ENCODE assay signal across 7 mouse cellular contexts in the genomic region with DNA sequence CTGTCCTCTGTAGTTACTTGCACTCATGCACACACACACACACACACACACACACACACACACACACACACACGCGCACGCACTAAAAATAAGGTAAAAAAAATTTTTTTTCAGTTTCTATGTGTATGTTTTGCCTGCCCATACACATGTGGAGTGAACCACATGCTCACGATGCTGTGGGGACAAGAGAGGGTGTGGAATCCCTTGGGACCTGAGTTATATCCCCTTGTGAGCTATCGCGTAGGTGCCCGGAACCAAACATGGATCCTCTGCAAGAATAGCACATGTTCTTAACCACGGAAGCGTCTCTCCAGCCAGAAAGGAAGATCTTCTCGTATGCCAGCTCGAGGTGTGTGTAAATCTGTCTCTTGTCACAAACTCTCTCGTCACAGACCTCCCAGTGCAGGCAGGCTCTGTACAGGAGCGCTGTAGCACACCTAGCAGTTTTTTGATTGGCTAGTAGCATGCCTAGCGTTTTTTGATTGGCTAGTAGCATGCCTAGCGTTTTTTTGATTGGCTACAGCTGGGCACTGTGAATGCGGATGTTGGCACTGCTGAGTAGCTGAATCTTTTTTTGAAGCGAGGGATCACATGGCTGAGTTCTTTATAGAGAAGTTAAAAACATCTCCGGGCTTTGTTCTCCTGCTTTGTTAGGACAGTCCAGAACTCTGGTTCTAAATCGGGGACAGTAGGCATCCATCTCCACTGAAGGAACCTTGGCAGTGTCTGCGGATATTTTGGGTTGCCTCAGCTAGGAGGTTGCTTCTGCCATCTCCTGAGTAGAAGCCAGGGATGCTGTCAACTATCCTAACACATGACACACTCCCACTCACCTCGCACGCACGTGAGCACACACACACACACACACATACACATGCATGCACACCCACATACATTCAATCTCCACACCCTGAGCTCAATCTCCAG. TPM values are rescaled to one million over a fixed set of nuclear protein-coding genes. Genes with fewer than 3 reads are reported as not detected.
DNase-seq lines count a peak whose midpoint lies in the region; ATAC-seq lines count a peak whose summit lies in the region.

No protein-coding gene starts in this region.

- ATAC-seq in activated CD4-positive, CD25-positive, alpha-beta regulatory T cell, adult 4 months: peak; percentile 98
- ATAC-seq in inflammation-experienced regulatory T-cells, adult 6 months: peak; percentile 98
- ATAC-seq in megakaryocyte, adult 5-6 weeks (ENCODE audit: poor library complexity, severe bottlenecking): peak; percentile 90

- peak; percentile 73 to 79 for DNase-seq in cerebellum, postnatal 14 days
- DNase-seq in frontal cortex, postnatal 36 days (ENCODE audit: low spot score in 2 of 2): peak; percentile 75 to 93
- peak; percentile 85 to 93 for DNase-seq in left cerebral cortex, adult 9 months (ENCODE audit: low spot score in 2 of 2)
- DNase-seq in right cerebral cortex, postnatal 25 days: peak; percentile 85

RNA-seq across cellular contexts. Expression of a gene that starts 52.4 kb away (rescaled TPM):
- polyA plus RNA-seq in activated CD4-positive, CD25-positive, alpha-beta regulatory T cell, adult 4 months (2017; shearing (Covaris generic)): under 1 TPM in 1 of 2 experiments, not detected in 1; 0.22 TPM
- under 1 TPM in 2 of 3 experiments, not detected in 1; 0.67 to 0.78 TPM for polyA plus RNA-seq in inflammation-experienced regulatory T-cells, adult 6 months (2017; shearing (Covaris generic))
- 2.3 and 4.8 TPM in 2 replicates for total RNA-seq in megakaryocyte, adult 5-6 weeks (2015)
- total RNA-seq in megakaryocyte, adult 5-6 weeks (2017): 6.1 and 8.9 TPM in 2 replicates

Comparison
In these comparisons a context has a peak if more than half of its experiments do, and no peak if none do; other contexts are left out.
1. Peak in every context shown above with its lines: DNase-seq and ATAC-seq.